Mouse (Mus musculus): ENCODE measurements at regions not wholly inside any gene's neighbourhood (a gene's known extent, or its start where the extent isn't known, plus 50 kb on each side); places are given as distances from the start of the nearest gene placed in this dataset.
"Not testable (repeated sequence)": the region's sequence is repeated elsewhere in the genome, so short reads cannot be mapped to it uniquely, and the experiment has no call there.

DNA sequence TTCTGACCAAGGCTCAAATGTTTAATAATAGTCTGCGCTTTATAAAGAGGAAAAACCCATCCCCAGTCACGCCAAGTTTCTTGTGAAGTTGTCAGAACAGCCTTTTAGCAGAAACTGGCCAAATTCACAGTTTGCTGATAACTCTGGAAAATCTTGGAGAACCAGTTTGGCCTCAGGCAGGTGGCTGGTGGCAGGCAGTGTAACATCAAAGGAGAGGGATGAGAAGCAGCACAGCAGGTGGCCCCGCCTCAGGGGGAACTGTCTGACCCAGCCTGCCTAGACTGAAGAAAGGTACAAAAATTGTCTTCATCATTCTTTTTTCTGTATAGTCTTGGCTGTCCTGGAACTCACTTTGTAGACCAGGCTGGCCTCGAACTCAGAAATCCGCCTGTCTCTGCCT, 349.3 kb downstream of the Dync2h1 start:
- not testable (repeated sequence) for TF ChIP-seq CTCF (IDR thresholded peaks at IDR 0.05; ENCODE audit: control insufficient read depth, insufficient read depth, insufficient read length); USF1 (IDR thresholded peaks at IDR 0.05; ENCODE audit: low read depth); MAX (IDR thresholded peaks at IDR 0.05); CEBPB (IDR thresholded peaks at IDR 0.05; ENCODE audit: low read depth)

All from C2C12 (cell line).